Mouse (Mus musculus): ENCODE measurements at regions not wholly inside any gene's neighbourhood (a gene's known extent, or its start where the extent isn't known, plus 50 kb on each side); places are given as distances from the start of the nearest gene placed in this dataset.

DNA sequence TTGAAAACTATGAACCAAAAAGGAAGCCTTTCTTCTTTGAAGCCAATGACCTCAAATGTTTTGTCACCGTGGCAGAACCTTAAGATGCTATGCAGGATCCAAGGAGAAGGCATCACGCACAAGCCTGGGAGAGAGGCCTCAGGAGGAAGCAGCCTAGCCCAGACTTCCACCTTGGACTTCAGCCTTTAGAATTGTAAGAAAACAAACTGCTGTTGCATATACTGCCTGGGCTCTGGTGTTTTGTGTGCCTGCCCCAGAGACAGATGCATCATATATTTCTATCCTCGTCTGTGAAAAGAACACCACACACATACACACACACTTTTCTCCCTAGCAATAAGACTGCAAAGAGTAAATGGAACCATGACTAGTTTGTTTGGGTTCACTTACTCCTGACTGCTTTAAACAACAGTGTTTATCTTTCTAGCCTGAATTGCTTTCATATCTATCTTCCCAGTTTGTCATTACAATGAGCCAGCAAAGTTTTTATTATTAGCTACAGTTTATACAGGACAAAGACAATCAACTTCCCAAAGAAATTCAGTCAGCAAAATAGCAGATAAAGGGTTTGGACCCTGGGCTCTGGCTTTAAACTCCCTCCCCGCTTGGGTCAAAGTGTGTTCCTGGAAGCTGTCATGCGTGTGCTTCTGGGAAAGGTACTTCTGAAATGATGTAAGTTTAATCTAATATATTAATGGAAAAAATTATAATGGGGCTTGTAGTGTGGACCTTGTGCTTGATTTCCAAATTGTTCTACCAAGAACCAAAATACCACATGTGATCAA is 204.2 kb downstream of the Gm5447 start:
- H3K4me1 ChIP-seq (replicated peaks): peaks cover 5% of the 10 kb centered on the region
- no peak for ATAC-seq (ENCODE audit: low FRiP score, low read depth)
- H3K36me3 ChIP-seq: no peaks in the 10 kb centered on the region
- WGBS: 89% methylated on average over 5 of the region's 5 CpGs
- H3K9me3 ChIP-seq: no peaks in the 10 kb centered on the region
- no peaks in the 10 kb centered on the region for H3K27me3 ChIP-seq
- no peak overlapping the region for H3K4me2 ChIP-seq
- H3K4me3 ChIP-seq: no peak overlapping the region
- H3K27ac ChIP-seq (replicated peaks): no peak overlapping the region
- no peak overlapping the region for H3K9ac ChIP-seq

DNA sequence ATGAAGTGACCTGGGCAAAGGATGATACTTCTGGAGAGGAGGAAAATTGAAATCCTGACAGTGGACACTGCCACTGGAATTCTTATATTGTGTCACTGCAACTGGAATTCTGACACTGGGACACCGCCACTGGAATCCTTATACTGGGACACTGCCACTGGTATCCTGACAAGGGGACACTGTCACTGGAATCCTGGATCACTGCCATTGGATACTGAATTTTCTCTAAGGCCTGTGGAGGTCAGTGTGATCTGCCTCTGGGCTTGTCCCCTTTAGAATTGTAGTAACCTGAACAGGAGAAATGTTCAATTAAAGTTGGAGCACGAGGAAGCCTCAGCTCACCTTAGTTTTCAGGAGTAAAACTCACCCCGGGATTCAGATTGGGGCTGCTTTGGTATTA is 205.0 kb downstream of the Gm5447 start:
- ATAC-seq (ENCODE audit: low FRiP score, low read depth): no peak
- Histone ChIP-seq H3K4me3 (no peak overlapping the region), H3K4me1 (replicated peaks) (peaks cover 5% of the 10 kb centered on the region), H3K36me3 (no peaks in the 10 kb centered on the region), H3K9ac (no peak overlapping the region), H3K9me3 (no peaks in the 10 kb centered on the region), H3K4me2 (no peak overlapping the region), H3K27ac (replicated peaks) (no peak overlapping the region), H3K27me3 (no peaks in the 10 kb centered on the region)
- 83% methylated on average over 3 of the region's 3 CpGs for WGBS

DNA sequence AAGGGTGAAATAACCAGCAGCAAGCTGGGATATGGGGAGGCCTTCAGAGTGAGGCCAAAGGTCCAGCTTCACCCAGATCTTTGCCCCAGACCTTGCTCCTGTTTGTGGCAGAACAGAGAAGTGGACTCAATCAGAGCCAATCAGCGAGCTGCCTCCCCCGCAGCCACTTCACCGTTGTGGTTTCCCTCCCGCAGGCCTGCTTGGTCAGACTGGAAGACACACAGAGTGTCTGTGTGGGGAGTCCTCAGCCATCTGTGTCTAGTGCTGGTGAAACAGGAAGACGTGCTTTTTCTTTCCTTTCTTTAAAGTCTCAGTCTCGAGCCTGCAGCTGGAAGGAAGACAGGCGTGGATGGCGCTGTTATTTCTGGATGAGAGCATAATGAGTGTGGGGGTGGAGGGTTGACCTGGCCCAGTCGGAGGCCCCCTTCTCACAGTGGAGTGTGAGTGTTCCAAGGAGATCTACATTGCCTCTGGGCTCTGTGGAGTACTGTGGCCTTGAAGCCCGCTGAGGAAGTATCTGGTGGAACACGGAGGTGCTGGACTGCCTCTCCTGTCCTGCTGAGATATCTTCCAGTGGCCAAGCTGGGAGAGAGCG is 205.5 kb downstream of the Gm5447 start:
- 41% methylated on average over 12 of the region's 12 CpGs for WGBS
- H3K4me2 ChIP-seq: no peak overlapping the region
- no peak for ATAC-seq (ENCODE audit: low FRiP score, low read depth)
- peaks cover 5% of the 10 kb centered on the region for H3K4me1 ChIP-seq (replicated peaks)
- no peaks in the 10 kb centered on the region for H3K27me3 ChIP-seq
- no peaks in the 10 kb centered on the region for H3K9me3 ChIP-seq
- no peak overlapping the region for H3K9ac ChIP-seq
- H3K27ac ChIP-seq (replicated peaks): no peak overlapping the region
- H3K36me3 ChIP-seq: no peaks in the 10 kb centered on the region
- H3K4me3 ChIP-seq: no peak overlapping the region

DNA sequence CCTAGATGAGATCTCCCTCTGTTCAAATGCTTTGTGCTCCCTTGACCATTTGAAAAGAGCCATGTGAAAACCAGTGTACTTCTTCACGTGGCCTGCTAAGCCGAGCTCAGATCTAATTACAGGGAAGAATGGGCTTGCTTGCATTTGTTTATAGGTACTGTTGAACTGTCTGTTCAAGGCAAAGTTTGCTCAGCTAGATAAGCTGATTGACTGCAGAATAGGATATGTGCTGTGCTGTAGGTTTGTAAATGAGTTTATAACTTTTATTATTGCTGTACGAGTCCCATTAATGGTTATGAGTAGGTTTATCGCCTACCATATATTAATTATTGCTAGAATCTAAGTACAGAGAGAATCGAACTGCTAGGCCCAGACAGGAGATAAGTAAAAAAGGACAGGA is 207.5 kb downstream of the Gm5447 start:
- ATAC-seq (ENCODE audit: low FRiP score, low read depth): no peak
- Histone ChIP-seq H3K4me1 (replicated peaks) (peaks cover 5% of the 10 kb centered on the region), H3K9me3 (no peaks in the 10 kb centered on the region), H3K4me2 (no peak overlapping the region), H3K4me3 (no peak overlapping the region), H3K9ac (no peak overlapping the region), H3K27ac (replicated peaks) (no peak overlapping the region), H3K27me3 (no peaks in the 10 kb centered on the region), H3K36me3 (no peaks in the 10 kb centered on the region)
- WGBS: 87% methylated on average over 5 of the region's 5 CpGs

DNA sequence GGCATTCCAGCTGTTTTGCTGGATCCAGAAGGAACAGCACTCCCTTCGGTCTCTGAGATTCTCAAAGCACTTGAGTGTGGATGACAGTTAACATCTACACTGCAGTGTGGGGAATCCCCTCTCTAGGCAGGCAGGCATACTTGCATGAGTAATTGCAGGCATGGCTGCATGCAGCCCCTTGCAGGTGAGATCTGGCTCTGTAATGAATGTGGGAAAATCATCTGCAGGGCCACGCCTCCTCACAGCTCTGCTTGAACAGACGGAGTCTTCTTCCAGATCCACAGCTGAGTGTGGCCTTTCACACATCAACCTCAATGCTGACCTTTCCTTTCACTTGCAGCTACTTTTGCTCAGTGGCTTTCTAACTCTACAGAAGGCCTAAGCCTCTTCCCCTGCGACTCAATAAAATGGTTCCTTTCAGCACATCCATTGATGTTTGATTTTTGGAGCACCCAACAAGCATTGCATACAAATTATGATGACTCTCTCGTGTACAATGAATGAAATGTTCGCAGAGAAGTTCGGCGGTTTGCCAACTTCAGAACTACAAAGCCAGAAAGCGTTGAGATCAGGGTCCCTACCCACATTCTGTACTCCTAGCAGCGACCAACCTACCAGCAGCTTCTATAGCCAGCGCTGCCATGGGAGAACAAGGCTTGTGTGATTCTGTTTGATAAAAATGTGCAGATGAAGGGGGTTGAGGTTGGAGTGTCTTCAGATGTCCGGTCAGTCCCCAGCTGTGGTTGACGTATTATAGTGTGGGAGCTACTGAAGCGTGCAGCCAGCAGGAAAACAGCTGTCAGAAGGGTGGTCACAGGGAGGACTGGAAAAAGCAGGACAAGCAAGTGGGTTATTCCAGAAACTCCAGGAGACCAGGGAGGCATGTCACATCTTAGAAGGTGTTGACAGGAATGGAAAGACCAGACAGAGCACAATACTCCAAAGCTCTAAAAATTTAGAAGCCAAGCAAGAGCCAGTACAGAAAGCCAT is 211.1 kb downstream of the Gm5447 start:
- WGBS: 72% methylated on average over 14 of the region's 14 CpGs
- Histone ChIP-seq H3K9ac (no peak overlapping the region), H3K27ac (replicated peaks) (no peak overlapping the region; the same call in 1 of the 2 replicates), H3K4me3 (no peak overlapping the region), H3K4me2 (no peak overlapping the region), H3K36me3 (no peaks in the 10 kb centered on the region), H3K9me3 (no peaks in the 10 kb centered on the region), H3K27me3 (no peaks in the 10 kb centered on the region), H3K4me1 (replicated peaks) (no peaks in the 10 kb centered on the region)
- peak; percentile 63; the same call in 1 of the 2 replicates for ATAC-seq (ENCODE audit: low FRiP score, low read depth)

DNA sequence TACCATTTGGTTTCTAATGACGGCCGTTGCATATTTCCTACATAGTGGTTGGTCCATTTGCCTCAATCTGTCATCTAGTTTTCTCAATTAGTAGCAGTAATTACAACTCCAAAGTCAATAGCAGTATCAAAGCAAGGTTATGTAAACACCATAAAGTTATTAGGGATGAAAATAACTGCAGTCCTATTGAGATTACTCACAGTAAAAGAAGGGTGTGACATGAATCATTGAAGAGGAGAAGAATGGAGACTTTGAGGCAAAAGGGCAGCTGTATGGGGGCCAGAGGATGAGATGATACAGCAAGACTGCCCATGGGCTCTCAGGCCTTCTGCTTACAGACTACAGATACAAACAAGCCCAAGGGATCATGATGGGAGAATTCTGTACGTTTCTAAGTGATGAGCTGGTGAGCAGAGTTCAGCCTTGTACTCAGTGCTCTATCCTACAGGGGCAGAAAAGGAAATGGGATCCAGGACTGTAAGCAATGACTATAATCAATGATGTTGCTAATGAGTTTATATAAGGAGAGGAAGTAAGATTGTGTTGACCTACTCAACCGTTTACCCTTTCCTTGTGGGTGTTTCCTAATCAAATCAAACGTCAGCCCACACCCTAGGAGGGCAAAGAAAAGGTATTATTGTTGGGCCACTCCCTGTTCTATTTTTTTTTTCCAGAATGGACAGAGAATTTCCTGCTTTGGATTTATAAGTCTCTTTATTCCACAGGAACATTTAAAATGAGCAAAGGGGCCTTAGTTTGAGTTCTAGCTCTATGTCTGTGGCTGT is 213.0 kb downstream of the Gm5447 start:
- H3K9ac ChIP-seq: no peak overlapping the region
- H3K4me3 ChIP-seq: no peak overlapping the region
- no peak overlapping the region for H3K4me2 ChIP-seq
- no peaks in the 10 kb centered on the region for H3K9me3 ChIP-seq
- no peak for ATAC-seq (ENCODE audit: low FRiP score, low read depth)
- WGBS: 60% methylated on average over 5 of the region's 5 CpGs
- no peak overlapping the region for H3K27ac ChIP-seq (replicated peaks)
- no peaks in the 10 kb centered on the region for H3K36me3 ChIP-seq
- H3K27me3 ChIP-seq: no peaks in the 10 kb centered on the region
- H3K4me1 ChIP-seq (replicated peaks): no peaks in the 10 kb centered on the region

DNA sequence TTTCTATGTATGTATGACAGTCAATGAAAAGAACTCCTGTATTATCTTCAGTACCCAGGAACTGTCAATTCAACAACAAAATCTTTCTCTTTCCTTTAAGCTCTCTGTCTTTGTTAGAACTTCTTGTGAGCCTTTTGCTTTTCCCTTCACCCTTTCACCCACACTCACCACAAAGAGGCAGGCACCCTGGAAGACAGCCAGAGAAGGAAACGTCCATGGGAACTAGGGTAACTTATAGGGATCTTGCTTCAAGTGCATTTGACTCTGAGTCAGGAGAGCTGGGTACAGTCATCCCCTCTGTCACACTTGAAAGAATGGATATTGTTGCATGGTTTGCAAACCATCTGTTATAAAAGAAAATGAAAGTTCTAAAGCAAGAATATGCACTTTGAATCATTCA is 215.1 kb downstream of the Gm5447 start:
- WGBS: 39% methylated on average over 1 of the region's 1 CpGs
- no peak overlapping the region for H3K4me2 ChIP-seq
- no peaks in the 10 kb centered on the region for H3K36me3 ChIP-seq
- H3K9me3 ChIP-seq: no peaks in the 10 kb centered on the region
- no peak overlapping the region for H3K4me3 ChIP-seq
- no peaks in the 10 kb centered on the region for H3K4me1 ChIP-seq (replicated peaks)
- H3K27ac ChIP-seq (replicated peaks): no peak overlapping the region
- H3K9ac ChIP-seq: no peak overlapping the region
- no peaks in the 10 kb centered on the region for H3K27me3 ChIP-seq
- no peak for ATAC-seq (ENCODE audit: low FRiP score, low read depth)

DNA sequence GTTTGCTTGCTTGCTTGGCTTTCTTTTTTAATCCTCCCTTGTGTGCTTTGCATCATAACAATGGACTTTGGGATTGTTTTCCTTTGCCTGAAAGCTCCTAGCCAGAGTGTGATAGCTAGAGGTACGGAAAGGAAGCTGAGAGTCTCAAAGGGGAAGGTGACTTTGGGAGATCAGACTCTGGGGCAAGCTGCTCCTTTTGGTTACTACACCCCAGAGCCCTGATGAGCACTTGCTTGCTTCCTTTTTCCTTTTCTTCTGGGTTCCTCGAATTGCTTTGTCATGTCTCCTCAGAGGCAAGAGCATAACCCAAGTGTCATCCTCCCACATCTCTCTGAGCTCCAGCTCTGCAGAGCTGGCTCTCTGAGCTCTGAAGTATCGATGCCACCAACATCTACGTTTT is 216.0 kb downstream of the Gm5447 start:
- Histone ChIP-seq H3K4me1 (replicated peaks) (no peaks in the 10 kb centered on the region), H3K36me3 (no peaks in the 10 kb centered on the region), H3K27me3 (no peaks in the 10 kb centered on the region), H3K27ac (replicated peaks) (no peak overlapping the region), H3K4me3 (no peak overlapping the region), H3K4me2 (no peak overlapping the region), H3K9me3 (no peaks in the 10 kb centered on the region), H3K9ac (no peak overlapping the region)
- ATAC-seq (ENCODE audit: low FRiP score, low read depth): no peak
- 79% methylated on average over 4 of the region's 4 CpGs for WGBS

DNA sequence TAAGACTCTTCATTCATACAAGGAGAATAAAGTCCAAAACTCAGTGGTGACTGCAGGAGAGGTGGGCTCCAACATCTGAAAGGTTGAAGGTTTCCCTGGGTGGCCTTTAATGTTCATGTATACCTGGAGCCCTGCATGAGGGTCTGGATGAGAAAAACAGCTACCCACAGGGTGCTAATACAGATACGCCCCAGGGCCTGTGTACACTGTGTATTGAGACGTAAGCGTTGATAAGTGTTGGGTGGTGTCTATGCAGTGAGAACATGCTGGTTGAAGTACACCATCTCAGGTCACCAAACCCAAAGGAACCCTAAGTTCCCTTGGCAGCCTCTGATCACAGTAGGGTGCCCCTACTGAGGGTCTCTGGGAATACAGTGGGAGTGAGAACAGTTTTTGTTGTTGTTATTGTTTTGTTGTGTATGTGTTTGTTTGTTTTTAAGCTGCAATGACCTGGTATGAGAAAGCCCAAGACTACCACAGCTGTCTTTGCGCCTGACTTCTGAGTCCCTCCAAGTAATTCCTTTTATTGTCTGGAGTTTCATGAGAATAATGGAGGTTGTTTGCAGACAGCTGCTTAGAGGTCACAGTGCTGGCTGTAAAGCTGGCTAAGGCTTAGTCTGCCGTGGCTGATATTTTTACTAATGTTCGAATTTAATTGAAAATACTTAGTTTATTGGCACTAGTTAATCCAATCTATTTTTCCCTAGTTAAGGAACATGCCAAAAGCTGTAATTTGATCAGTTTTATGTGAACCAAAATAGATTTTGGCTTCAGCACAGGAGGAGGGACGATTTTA is 217.5 kb downstream of the Gm5447 start:
- Histone ChIP-seq H3K4me2 (no peak overlapping the region), H3K9ac (no peak overlapping the region), H3K36me3 (no peaks in the 10 kb centered on the region), H3K27me3 (no peaks in the 10 kb centered on the region), H3K4me3 (no peak overlapping the region), H3K4me1 (replicated peaks) (no peaks in the 10 kb centered on the region), H3K9me3 (no peaks in the 10 kb centered on the region), H3K27ac (replicated peaks) (no peak overlapping the region)
- no peak for ATAC-seq (ENCODE audit: low FRiP score, low read depth)
- WGBS: 81% methylated on average over 7 of the region's 7 CpGs

DNA sequence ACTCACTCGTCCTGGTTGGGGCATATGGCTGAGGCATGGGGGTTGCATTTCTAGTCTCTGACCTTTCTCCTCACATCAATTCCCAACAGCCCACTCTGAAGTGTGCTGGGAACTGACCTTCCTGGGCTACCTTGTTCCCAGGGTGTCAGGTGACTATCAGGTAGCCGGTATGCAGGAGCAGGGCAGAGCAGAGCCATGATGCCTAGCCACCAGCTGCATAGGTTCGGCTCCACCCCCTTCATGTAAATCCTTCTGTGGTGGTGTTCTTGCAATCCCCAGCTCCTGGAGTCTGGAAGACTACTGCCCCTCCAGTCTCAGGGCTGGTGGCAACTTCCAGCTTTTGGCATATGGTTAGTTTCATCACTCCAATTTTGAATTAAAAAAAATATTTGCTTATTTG is 221.0 kb downstream of the Gm5447 start:
- no peak overlapping the region for H3K9ac ChIP-seq
- H3K4me3 ChIP-seq: no peak overlapping the region
- ATAC-seq (ENCODE audit: low FRiP score, low read depth): no peak
- H3K27me3 ChIP-seq: no peaks in the 10 kb centered on the region
- no peaks in the 10 kb centered on the region for H3K4me1 ChIP-seq (replicated peaks)
- no peak overlapping the region for H3K4me2 ChIP-seq
- 78% methylated on average over 3 of the region's 3 CpGs for WGBS
- H3K9me3 ChIP-seq: no peaks in the 10 kb centered on the region
- H3K27ac ChIP-seq (replicated peaks): no peak overlapping the region
- H3K36me3 ChIP-seq: no peaks in the 10 kb centered on the region

DNA sequence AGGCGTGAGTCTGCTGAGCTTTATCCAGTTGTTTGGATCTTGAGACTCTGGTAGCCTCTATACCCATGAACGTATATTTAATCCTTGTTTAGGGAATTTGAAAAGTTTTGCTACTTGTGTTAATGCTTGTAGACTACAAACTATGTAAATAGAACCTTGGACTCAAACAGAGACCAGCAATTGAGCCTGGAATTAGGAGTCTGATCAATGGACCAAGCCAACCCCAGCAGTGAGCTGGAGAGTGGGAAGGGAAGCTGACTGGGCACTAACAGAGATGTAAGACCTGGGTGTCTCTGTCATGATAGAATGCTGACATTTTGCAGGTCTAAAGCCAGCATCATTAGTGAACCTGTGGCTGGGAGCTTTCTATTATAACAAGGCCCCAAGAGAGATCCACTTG is 222.5 kb downstream of the Gm5447 start:
- Histone ChIP-seq H3K27ac (replicated peaks) (no peak overlapping the region), H3K36me3 (no peaks in the 10 kb centered on the region), H3K4me1 (replicated peaks) (no peaks in the 10 kb centered on the region), H3K4me2 (no peak overlapping the region), H3K27me3 (no peaks in the 10 kb centered on the region), H3K9ac (no peak overlapping the region), H3K4me3 (no peak overlapping the region), H3K9me3 (no peaks in the 10 kb centered on the region)
- ATAC-seq (ENCODE audit: low FRiP score, low read depth): no peak
- WGBS: 87% methylated on average over 2 of the region's 2 CpGs
